Mouse (Mus musculus) ovary, adult 10 weeks (tissue): ENCODE results near the gene Atm. TPM values are rescaled to one million over a fixed set of nuclear protein-coding genes. Genes with fewer than 3 reads are reported as not detected.

Source experiments
- polyA plus RNA-seq: library from polyadenylated mRNA; stranded (reverse); fragments of 350-450 nt; fragmentation: Illumina TruSeq; extraction: RNeasy Lipid Tissue Mini Kit (QIAGEN cat#74804); gene quantifications from one replicate; pipeline ENCODE4 v1.2.3, GENCODE M21; 2014

Atm gene
- 30.1 TPM for polyA plus RNA-seq

DNA sequence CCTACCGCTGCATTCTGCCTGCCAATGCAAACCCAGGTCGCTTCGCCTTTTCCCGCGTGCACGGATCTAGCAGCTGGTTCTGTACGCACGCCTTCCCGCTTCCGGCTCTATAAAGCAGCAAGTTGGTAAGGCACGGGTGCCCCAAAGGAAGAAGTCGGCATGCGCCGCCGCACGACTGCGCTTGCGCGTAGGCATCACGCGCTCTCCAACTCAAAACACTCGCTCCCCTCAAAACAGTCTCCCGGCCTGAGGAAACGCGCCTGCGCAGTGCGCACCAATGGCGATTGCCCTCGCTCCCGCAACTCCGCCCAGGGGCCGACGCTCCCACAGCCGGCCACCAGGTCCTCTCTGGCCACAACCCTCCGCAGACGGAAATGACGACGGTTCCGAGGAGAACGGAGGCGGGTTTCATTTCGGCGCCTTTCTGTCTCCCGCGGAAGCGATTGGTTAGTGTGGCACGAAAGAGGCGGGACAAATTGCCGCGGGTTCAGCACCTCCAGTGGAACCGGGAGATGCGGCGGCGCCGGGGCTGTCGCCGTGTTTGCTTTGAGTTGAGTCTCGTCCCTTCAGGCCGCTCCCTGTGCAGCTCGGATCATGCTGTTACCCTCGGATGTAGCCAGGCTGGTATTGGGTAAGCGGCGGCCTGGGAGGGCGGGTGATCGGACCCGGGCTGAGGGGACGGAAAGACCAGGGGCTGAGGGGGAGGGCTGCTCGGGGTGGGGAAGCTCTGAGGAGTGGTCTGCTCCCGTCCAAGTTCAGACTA, at the start of gene Atm, which contains the start of gene Npat:
Gene Atm (minus strand): TSS at position 183 of the 763 bp plus-strand sequence.
Gene Npat (plus strand): TSS at position 490 of the 763 bp plus-strand sequence.

DNA sequence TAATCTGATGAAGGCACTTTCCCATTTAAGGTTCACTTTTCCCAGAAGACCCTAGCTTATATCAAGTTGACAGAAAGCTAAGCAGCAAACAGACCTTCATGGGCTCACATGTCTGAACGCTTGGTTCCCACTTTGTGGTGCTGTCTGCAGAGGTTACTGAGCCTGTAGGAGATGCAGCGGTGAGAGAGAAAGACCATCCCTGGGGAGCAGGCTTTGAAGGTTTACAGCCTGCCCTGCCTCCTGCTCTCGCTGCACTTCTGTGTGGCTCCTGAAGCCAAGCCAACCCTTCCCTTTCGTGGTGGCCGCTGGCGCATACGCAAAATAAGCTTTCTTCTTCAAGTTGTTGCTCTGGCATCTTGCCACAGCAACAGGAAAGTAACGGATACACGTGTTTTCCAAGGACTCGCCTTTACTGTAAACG, 134.2 kb downstream of the Atm start, which contains the start of gene 4930550C14Rik:
Gene 4930550C14Rik (plus strand): TSS at position 35 of the 421 bp plus-strand sequence.

Other genes with a start within 250 kb of the Atm start
- gene Exph5, start 235.1 kb downstream of the Atm start, polyA plus RNA-seq: 1.3 TPM
- 105 TPM for gene Kdelc2, start 152.7 kb downstream of the Atm start, polyA plus RNA-seq
- gene 4930550C14Rik, start 134.4 kb downstream of the Atm start, polyA plus RNA-seq: 13.5 TPM
- gene Npat, start 307 bp upstream of the Atm start, polyA plus RNA-seq: 62.3 TPM
- 87.8 TPM for gene Acat1, start 73.6 kb upstream of the Atm start, polyA plus RNA-seq
- 112 TPM for gene Cul5, start 133.3 kb upstream of the Atm start, polyA plus RNA-seq
- 0.74 TPM for gene Rab39, start 169.5 kb upstream of the Atm start, polyA plus RNA-seq
- gene Slc35f2, start 234.8 kb upstream of the Atm start, polyA plus RNA-seq: 8.3 TPM